Mouse (Mus musculus): ENCODE results near the gene Ces2b. TPM values are rescaled to one million over a fixed set of nuclear protein-coding genes. Genes with fewer than 3 reads are reported as not detected.

Gene Ces2b
- 0.12 and 0.16 TPM in 2 replicates for polyA plus RNA-seq (2012; rRNA removed)

GRCm38 (mm10) chr8:104831440-104831839 lies at the start of gene Ces2b:
TSS of gene Ces2b (plus strand) at chr8:104831572.

DNA sequence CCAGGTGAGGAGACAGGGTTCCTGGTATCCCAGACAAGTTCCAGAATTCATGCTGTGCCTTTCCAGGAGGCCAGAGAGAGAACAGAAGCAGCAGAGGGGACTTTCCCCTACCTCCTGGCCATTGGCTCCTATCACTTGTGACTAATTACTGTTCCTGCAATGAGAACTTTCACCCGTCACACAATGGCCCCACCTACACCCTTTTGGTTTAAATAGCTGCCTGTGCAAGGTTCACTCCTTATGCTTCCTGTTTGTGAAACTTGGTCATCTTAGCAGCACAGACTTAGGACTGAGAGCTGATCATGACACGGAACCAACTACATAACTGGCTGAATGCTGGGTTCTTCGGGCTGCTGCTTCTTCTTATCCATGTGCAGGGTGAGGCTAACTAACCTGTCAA lies 15.5 kb downstream of the Ces2b start, which contains the start of gene Ces2c:
Gene Ces2c (plus strand): TSS at position 238 of the 400 bp plus-strand sequence.

Other genes starting within 250 kb of the Ces2b start
- gene Pdp2, start 240.1 kb upstream of the Ces2b start, polyA plus RNA-seq (2012; rRNA removed) = 6.7 and 7.3 TPM in 2 replicates
- gene Cdh16, start 207.2 kb upstream of the Ces2b start, polyA plus RNA-seq (2012; rRNA removed) = 0.26 and 0.72 TPM in 2 replicates
- 2.6 and 5.8 TPM in 2 replicates for gene Rrad, start 200.2 kb upstream of the Ces2b start, polyA plus RNA-seq (2012; rRNA removed)
- 60.9 and 61.1 TPM in 2 replicates for gene Ciao2b, start 189.6 kb upstream of the Ces2b start, polyA plus RNA-seq (2012; rRNA removed)
- 0.07 and 0.13 TPM in 2 replicates for gene Ces2a, start 97.6 kb upstream of the Ces2b start, polyA plus RNA-seq (2012; rRNA removed)
- not detected in 2 replicates for gene Ces2c, start 15.5 kb downstream of the Ces2b start, polyA plus RNA-seq (2012; rRNA removed)
- 0.02 TPM in 1 of 2 replicates, not detected in the other for gene Ces2e, start 94.7 kb downstream of the Ces2b start, polyA plus RNA-seq (2012; rRNA removed)
- 0.02 TPM in 1 of 2 replicates, not detected in the other for gene Ces2f, start 115.8 kb downstream of the Ces2b start, polyA plus RNA-seq (2012; rRNA removed)
- 0.27 and 0.44 TPM in 2 replicates for gene Ces2g, start 130.1 kb downstream of the Ces2b start, polyA plus RNA-seq (2012; rRNA removed)
- gene Ces2h, start 169.3 kb downstream of the Ces2b start, polyA plus RNA-seq (2012; rRNA removed) = not detected in 2 replicates
- gene Ces3a, start 217.0 kb downstream of the Ces2b start, polyA plus RNA-seq (2012; rRNA removed) = not detected in 2 replicates

Measured in central nervous system, embryonic 11.5 days (tissue).